Mouse (Mus musculus) lung, embryonic 14.5 days (tissue): Measurements from ENCODE around the gene Cygb. TPM values are rescaled to one million over a fixed set of nuclear protein-coding genes. Genes with fewer than 3 reads are reported as not detected.

Source experiments
- ATAC-seq: fragments of 200-750 bp; cut with Nextera tagmentation; 2 replicates; pipeline ENCODE4 v1.8.0; 2017; ENCODE audit warnings: mild to moderate bottlenecking, moderate TSS enrichment, moderate library complexity; ENCODE audit not compliant: insufficient read depth
- DNase-seq: peaks from one replicate; pipeline ENCODE4 v3.0.0-alpha.2; 2015
- H3K27ac ChIP-seq: fragments of 300-500 bp; sonication (generic); 2 replicates; pipeline ENCODE4 v1.5.1; 2014; ENCODE audit warnings: low read depth, mild to moderate bottlenecking, moderate library complexity
- H3K27me3 ChIP-seq: fragments of 300-500 bp; sonication (generic); 2 replicates; pipeline ENCODE4 v1.6.1; 2014; ENCODE audit warnings: low read length, control low read depth; ENCODE audit not compliant: insufficient read depth
- H3K36me3 ChIP-seq: fragments of 300-500 bp; sonication (generic); 2 replicates; pipeline ENCODE4 v1.6.1; 2014; ENCODE audit warnings: control low read depth; ENCODE audit not compliant: insufficient read depth
- H3K4me1 ChIP-seq: fragments of 300-500 bp; sonication (generic); 2 replicates; pipeline ENCODE4 v1.6.1; 2014; ENCODE audit warnings: antibody characterized with exemption, control low read depth; ENCODE audit not compliant: insufficient read depth
- H3K4me2 ChIP-seq: fragments of 300-500 bp; sonication (generic); 2 replicates; pipeline ENCODE4 v1.6.1; 2014; ENCODE audit warnings: mild to moderate bottlenecking
- H3K4me3 ChIP-seq: fragments of 300-500 bp; sonication (generic); 2 replicates; pipeline ENCODE4 v1.5.1; 2014; ENCODE audit warnings: low read depth, low read length
- H3K9ac ChIP-seq: fragments of 300-500 bp; sonication (generic); 2 replicates; pipeline ENCODE4 v1.6.1; 2014
- H3K9me3 ChIP-seq: fragments of 300-500 bp; sonication (generic); 2 replicates; pipeline ENCODE4 v1.6.1; 2016; ENCODE audit warnings: low read depth, low read length, control low read depth
- CTCF ChIP-seq: IDR thresholded peaks from 2 replicates; pipeline ENCODE4 v1.5.1; 2016; ENCODE audit warnings: antibody characterized with exemption, low read depth
- WGBS: fragments of 180-500 bp; shearing (Covaris S2); extraction: QIAGEN DNeasy Blood & Tissue Kit; methylation state at CpG from one replicate; pipeline ENCODE4 v1.1.7; 2014; 5-methylcytosine and 5-hydroxymethylcytosine counted together
- polyA plus RNA-seq: library from polyadenylated mRNA; unstranded; fragments of >200 nt; fragmentation: Nextera tagmentation; extraction: Ambion mirVana; gene quantifications from 2 replicates; pipeline ENCODE4 v1.2.1, GENCODE M21; 2014

The Cygb gene
- polyA plus RNA-seq, 1 experiment from 2014 or later = 9.5 TPM

DNA sequence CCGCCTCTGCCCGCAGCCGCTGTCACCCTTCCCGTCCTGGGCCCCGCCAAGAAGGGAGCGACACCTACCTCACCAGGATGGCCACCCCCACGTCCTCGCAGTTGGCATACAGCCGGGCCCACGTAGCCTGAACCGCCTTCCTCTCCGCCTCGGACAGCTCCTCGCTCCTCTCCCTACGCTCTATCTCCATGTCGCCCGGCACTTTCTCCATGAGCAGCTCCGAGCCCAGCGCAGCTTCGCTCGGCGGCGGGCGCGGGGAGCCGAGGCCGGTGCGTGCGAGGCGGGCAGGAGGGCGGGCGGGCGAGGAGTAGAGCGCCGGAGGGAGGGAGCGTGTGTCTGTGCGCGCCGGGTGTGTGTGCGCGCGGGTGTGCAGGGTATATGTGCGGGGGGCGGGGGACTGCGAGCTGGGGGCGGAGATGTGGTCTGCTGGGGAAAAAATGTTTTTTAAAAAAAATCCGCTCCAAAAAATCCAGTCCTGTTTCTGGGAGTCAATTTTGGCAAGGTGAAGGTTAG lies 348 bp downstream of the Cygb start:
- Histone ChIP-seq H3K4me2 (peak overlapping the region; percentile 96), H3K9me3 (no peaks in the 10 kb centered on the region), H3K9ac (peak overlapping the region; percentile 50), H3K36me3 (no peaks in the 10 kb centered on the region), H3K27me3 (peaks cover 35% of the 10 kb centered on the region), H3K4me1 (peaks cover 16% of the 10 kb centered on the region; the same call in 1 of the 2 replicates), H3K4me3 (peak overlapping the region; percentile 50), H3K27ac (no peak overlapping the region)
- WGBS = 0% methylated on average over 46 of the region's 47 CpGs
- DNase-seq = peak; percentile 61
- ATAC-seq = no peak
- TF ChIP-seq CTCF = no peak

DNA sequence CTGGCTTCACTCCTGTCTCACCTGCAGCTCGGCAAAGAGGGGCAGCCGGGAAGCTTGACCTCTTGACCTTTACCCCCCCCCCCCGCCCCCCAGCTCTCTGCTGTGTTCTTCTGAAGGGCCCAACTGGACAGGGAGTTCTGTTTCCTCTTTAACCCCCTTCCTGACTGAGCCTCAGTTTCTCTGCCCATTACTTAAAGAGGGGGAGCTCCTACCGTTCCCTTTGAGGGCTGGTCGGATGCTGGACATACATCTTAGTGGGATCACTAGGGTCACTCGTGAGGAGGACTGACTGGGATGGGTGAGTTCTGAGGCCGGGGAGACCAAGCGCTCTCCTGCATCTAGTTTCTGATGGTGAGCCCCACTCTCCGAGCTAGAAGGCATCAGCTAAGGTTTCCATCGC lies 879 bp downstream of the Cygb start, which contains the start of gene Prcd:
TSS of gene Prcd (plus strand) at position 301 of the 400 bp plus-strand sequence.
- no peak for TF ChIP-seq CTCF
- DNase-seq = no peak
- H3K36me3 ChIP-seq = no peaks in the 10 kb centered on the region
- H3K4me3 ChIP-seq = peak within 1 kb of the TSS; percentile 50
- H3K27me3 ChIP-seq = peaks cover 35% of the 10 kb centered on the region
- H3K9ac ChIP-seq = peak within 1 kb of the TSS; percentile 50
- peaks cover 18% of the 10 kb centered on the region; the same call in 1 of the 2 replicates for H3K4me1 ChIP-seq
- no peak within 1 kb of the TSS for H3K27ac ChIP-seq
- no peak for ATAC-seq
- H3K4me2 ChIP-seq = peak within 1 kb of the TSS; percentile 96
- 3% methylated on average over 10 of the region's 10 CpGs for WGBS
- no peaks in the 10 kb centered on the region for H3K9me3 ChIP-seq

DNA sequence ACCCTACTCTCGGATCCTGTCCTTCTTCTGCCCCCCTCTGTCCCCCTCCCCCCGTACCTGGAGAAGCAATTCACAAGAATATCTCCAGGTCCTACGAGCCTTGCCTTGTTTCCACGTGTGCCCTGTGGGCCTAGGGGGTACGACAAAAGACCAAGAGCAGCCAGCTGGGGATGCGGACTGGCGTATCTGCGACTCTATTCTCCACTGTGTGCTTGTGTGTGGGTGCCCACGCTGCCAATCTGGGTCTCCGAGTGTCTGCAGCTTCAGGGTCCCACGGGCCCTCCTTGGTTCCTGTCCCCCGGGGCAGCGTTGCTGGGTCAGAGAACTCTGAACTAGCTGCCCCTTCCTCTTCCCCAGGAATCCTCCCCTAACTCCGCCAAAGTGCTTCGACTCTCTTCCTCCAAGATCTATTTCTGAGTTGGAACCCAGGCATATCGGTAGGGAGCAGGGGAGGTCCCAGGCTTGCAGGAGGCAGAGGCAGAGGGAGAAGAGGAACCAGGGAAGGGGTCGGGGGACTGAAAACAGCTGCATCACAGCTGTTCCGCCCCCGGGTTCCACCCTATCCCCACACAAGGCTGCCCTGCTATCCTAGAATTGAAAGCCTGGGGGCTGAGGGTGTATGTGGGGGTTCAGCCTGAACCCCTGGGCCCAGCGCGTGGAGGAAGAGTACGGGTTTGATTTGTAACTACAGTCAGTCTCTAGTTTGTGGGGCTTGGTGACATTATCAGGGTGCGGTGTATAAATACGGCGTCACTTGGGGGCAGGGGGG lies 1.6 kb downstream of the Cygb start:
- H3K4me3 ChIP-seq = peak overlapping the region; percentile 50
- H3K4me1 ChIP-seq = peaks cover 21% of the 10 kb centered on the region; the same call in 1 of the 2 replicates
- no peaks in the 10 kb centered on the region for H3K36me3 ChIP-seq
- H3K27ac ChIP-seq = no peak overlapping the region
- peaks cover 35% of the 10 kb centered on the region for H3K27me3 ChIP-seq
- no peaks in the 10 kb centered on the region for H3K9me3 ChIP-seq
- WGBS = 62% methylated on average over 25 of the region's 25 CpGs
- ATAC-seq = no peak
- no peak for DNase-seq
- H3K9ac ChIP-seq = no peak overlapping the region
- TF ChIP-seq CTCF = no peak
- H3K4me2 ChIP-seq = peak overlapping the region; percentile 96; the same call in 1 of the 2 replicates

DNA sequence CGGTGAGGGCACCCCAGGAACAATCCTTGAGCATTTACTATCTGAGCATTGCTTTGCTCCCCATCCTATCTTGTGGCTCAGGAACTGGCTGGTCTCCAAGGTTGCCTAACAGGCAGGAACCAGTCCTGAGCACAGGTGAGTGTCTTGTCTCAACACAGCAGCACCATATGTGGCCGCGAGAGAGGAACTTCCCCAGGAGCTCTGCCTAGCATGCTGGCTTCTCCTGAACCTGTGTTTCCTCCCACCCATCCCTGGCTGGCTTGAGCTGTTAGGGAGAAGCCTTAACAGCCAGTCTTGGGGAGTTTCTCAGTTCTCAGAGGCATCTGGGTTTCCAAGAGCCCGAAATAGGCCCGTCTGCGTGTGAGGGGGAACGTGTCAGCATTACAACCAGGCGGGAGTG lies 2.8 kb downstream of the Cygb start:
- peaks cover 18% of the 10 kb centered on the region; the same call in 1 of the 2 replicates for H3K4me1 ChIP-seq
- ATAC-seq = no peak

DNA sequence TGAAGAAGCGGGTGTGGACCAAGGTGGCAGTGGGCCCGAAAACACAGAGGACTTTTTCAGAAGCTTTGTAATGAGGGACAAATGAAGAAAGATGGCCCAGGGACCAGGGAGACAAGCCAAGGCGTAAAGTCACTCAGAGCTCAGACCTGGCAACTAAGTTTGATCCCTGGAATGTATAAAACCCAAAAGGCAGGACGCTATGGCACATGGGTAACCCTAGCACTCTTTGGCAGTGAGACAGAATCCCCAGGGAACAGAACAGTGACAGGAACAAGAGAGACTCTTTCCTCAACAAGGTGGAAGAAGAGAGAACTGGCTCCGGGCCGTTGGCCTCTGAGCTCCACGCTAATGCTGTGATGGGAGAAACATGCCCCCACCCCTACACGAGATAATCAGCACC lies 3.3 kb downstream of the Cygb start:
- 81% methylated on average over 8 of the region's 8 CpGs for WGBS
- no peak overlapping the region for H3K4me2 ChIP-seq
- H3K27me3 ChIP-seq = peaks cover 35% of the 10 kb centered on the region
- no peak overlapping the region for H3K27ac ChIP-seq
- TF ChIP-seq CTCF = no peak
- H3K36me3 ChIP-seq = no peaks in the 10 kb centered on the region
- H3K9ac ChIP-seq = no peak overlapping the region
- no peak overlapping the region for H3K4me3 ChIP-seq
- DNase-seq = no peak
- no peak for ATAC-seq
- H3K9me3 ChIP-seq = no peaks in the 10 kb centered on the region
- H3K4me1 ChIP-seq = peaks cover 19% of the 10 kb centered on the region; the same call in 1 of the 2 replicates

More for the DNA sequence above, 2.8 kb downstream of the Cygb start:
- DNase-seq = no peak
- TF ChIP-seq CTCF = no peak
- H3K9ac ChIP-seq = no peak overlapping the region
- H3K36me3 ChIP-seq = no peaks in the 10 kb centered on the region
- no peaks in the 10 kb centered on the region for H3K9me3 ChIP-seq
- no peak overlapping the region for H3K4me2 ChIP-seq
- H3K27me3 ChIP-seq = peaks cover 35% of the 10 kb centered on the region
- 64% methylated on average over 8 of the region's 8 CpGs for WGBS
- no peak overlapping the region for H3K4me3 ChIP-seq
- H3K27ac ChIP-seq = no peak overlapping the region

DNA sequence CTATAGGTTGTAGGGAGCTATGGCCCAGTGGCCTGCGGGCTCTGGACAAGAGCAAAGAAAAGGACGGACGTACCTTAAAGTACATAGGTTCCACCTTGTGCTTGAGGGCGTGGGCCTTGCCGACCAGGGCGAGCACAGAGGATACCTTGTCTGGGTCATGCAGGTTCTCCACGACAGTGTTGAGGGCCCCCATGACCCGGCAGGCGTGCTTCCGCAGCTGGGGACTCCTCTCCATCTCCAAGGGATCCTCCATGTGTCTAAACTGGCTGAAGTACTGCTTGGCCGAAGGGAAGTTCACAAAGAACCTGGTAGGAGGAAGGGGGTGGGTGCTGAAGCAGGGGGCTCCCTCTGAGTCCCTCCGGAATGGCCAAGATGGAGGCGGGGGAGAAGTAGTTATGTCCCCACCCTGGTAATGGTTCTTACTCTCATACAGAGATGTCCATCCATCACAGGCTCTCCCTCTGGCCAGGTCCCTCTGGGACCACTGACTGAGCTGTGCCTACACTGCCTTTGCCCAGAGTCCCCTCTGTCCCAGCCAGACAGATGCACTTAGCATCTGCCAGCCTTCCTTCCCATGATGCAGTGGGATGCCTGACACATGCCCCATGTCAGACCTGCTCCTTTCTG lies 4.3 kb downstream of the Cygb start:
- TF ChIP-seq CTCF = no peak
- Histone ChIP-seq H3K9me3 (no peaks in the 10 kb centered on the region), H3K9ac (no peak overlapping the region), H3K27me3 (peaks cover 33% of the 10 kb centered on the region), H3K27ac (no peak overlapping the region), H3K4me3 (no peak overlapping the region), H3K4me1 (peaks cover 22% of the 10 kb centered on the region; the same call in 1 of the 2 replicates), H3K4me2 (no peak overlapping the region), H3K36me3 (no peaks in the 10 kb centered on the region)
- 85% methylated on average over 13 of the region's 13 CpGs for WGBS
- ATAC-seq (no peak), DNase-seq (no peak)

DNA sequence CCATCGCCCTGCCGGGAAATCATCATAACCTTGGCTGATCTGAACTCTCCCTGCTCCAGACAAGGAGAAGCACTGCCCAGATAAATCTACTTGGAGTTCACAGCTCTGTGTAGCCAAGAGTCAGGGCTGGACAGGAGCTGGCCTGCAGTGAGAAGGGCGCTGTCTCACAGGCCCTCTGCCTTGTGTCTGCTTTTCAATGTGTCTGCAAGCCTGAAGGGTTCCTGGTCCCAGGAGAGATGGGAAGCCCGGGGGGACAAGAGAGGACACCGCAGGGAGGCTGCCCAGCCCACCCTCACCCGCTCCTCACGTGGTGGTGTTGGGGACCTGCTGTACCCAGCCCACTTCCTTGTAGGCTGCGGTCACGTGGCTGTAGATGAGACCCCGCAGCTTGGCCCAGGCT lies 5.1 kb downstream of the Cygb start:
- Histone ChIP-seq H3K9ac (no peak overlapping the region), H3K36me3 (no peaks in the 10 kb centered on the region), H3K27me3 (peaks cover 24% of the 10 kb centered on the region), H3K4me1 (peaks cover 25% of the 10 kb centered on the region; the same call in 1 of the 2 replicates), H3K4me2 (no peak overlapping the region), H3K9me3 (no peaks in the 10 kb centered on the region), H3K27ac (peak overlapping the region; percentile 90), H3K4me3 (no peak overlapping the region)
- 71% methylated on average over 10 of the region's 10 CpGs for WGBS
- ATAC-seq = no peak
- DNase-seq = no peak
- TF ChIP-seq CTCF = no peak
